Mouse (Mus musculus) intestine, postnatal 0 days (tissue): ENCODE results near the gene Otop3. TPM values are rescaled to one million over a fixed set of nuclear protein-coding genes. Genes with fewer than 3 reads are reported as not detected.

Experiments
- ATAC-seq: fragments of 200-750 bp; cut with Nextera tagmentation; 2 replicates; pipeline ENCODE4 v1.8.0; 2017; ENCODE audit warnings: mild to moderate bottlenecking, moderate TSS enrichment, moderate library complexity
- H3K27ac ChIP-seq: fragments of 300-500 bp; sonication (generic); 2 replicates; pipeline ENCODE4 v1.5.1; 2014; ENCODE audit warnings: mild to moderate bottlenecking, low read depth, low read length, moderate library complexity
- H3K27me3 ChIP-seq: fragments of 300-500 bp; sonication (generic); replicated peaks from 2 replicates; pipeline ENCODE4 v1.6.1; 2014; ENCODE audit warnings: low read length, mixed read lengths; ENCODE audit not compliant: control insufficient read depth, insufficient read depth
- H3K36me3 ChIP-seq: fragments of 300-500 bp; sonication (generic); 2 replicates; pipeline ENCODE4 v1.6.1; 2014; ENCODE audit warnings: mild to moderate bottlenecking, moderate library complexity; ENCODE audit not compliant: control insufficient read depth, insufficient read depth
- H3K4me1 ChIP-seq: fragments of 300-500 bp; sonication (generic); replicated peaks from 2 replicates; pipeline ENCODE4 v1.6.1; 2014; ENCODE audit warnings: antibody characterized with exemption, low read length, mixed read lengths; ENCODE audit not compliant: control insufficient read depth, insufficient read depth
- H3K4me2 ChIP-seq: fragments of 300-500 bp; sonication (generic); replicated peaks from 2 replicates; pipeline ENCODE4 v1.6.1; 2014; ENCODE audit warnings: low read depth, mild to moderate bottlenecking, moderate library complexity
- H3K4me3 ChIP-seq: fragments of 300-500 bp; sonication (generic); 2 replicates; pipeline ENCODE4 v1.5.1; 2014; ENCODE audit warnings: low read depth, low read length
- H3K9ac ChIP-seq: fragments of 300-500 bp; sonication (generic); 2 replicates; pipeline ENCODE4 v1.6.1; 2014; ENCODE audit warnings: mild to moderate bottlenecking, low read depth, low read length
- H3K9me3 ChIP-seq: fragments of 300-500 bp; sonication (generic); 2 replicates; pipeline ENCODE4 v1.6.1; 2016; ENCODE audit warnings: mixed run types; ENCODE audit not compliant: control insufficient read depth
- CTCF ChIP-seq: sonication (generic); IDR thresholded peaks from 2 replicates; pipeline ENCODE4 v1.5.1; 2016; ENCODE audit warnings: low read depth, mild to moderate bottlenecking, control low read depth, antibody characterized with exemption, moderate library complexity
- WGBS: fragments of 180-500 bp; shearing (Covaris S2); extraction: QIAGEN DNeasy Blood & Tissue Kit; methylation state at CpG from one replicate; pipeline ENCODE4 v1.1.7; 2014; 5-methylcytosine and 5-hydroxymethylcytosine counted together
- polyA plus RNA-seq: library from polyadenylated mRNA; unstranded; fragments of >200 nt; fragmentation: Nextera tagmentation; extraction: Ambion mirVana; gene quantifications from 2 replicates; pipeline ENCODE4 v1.2.1, GENCODE M21; 2015

The Otop3 gene
- polyA plus RNA-seq, 1 experiment from 2014 or later: 2.3 TPM

- Histone ChIP-seq H3K4me3 (no peak overlapping the region), H3K4me2 (0 out of 2 replicates have a peak overlapping the region, but pooled peaks have one; percentile 46), H3K27me3 (0 out of 2 replicates have a peak, but pooled peaks cover 4% of the 10 kb centered on the region), H3K4me1 (peaks cover 3% of the 10 kb centered on the region; the same call in 1 of the 2 replicates), H3K9ac (no peak overlapping the region), H3K36me3 (no peaks in the 10 kb centered on the region; the same call in 1 of the 2 replicates), H3K27ac (peak overlapping the region; percentile 82), H3K9me3 (no peaks in the 10 kb centered on the region)
- peak; percentile 68 for ATAC-seq
- 22% methylated on average over 4 of the region's 4 CpGs for WGBS
- TF ChIP-seq CTCF: no peak
These were observed 15.4 kb downstream of the Otop3 start for GRCm38 (mm10) chr11:115349976-115350375.

DNA sequence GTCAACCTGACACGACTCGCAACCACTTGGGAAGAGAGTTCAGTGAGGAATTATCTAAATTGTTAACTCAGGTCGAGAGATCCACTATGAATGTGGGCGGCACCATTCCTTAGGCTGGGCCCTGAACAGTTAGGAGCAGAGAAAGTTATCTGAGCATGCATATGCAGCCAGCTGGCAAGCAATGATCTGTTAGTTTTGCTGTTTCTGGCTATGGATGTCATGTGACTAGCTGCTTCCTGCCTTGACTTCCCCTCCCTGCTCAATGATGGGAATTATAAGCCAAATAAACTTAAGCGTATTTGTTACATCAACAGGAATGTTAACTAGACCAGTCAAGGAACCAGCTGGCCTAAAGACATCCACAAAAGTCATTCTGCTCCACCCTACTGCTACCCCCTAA lies 18.8 kb downstream of the Otop3 start:
- 0 out of 2 replicates have a peak, but pooled peaks cover 8% of the 10 kb centered on the region for H3K27me3 ChIP-seq
- H3K9ac ChIP-seq: no peak overlapping the region
- no peak for TF ChIP-seq CTCF
- no peaks in the 10 kb centered on the region for H3K9me3 ChIP-seq
- no peak for ATAC-seq
- H3K36me3 ChIP-seq: no peaks in the 10 kb centered on the region; the same call in 1 of the 2 replicates
- H3K27ac ChIP-seq: no peak overlapping the region
- no peak overlapping the region for H3K4me2 ChIP-seq
- 88% methylated on average over 5 of the region's 5 CpGs for WGBS
- H3K4me1 ChIP-seq: no peaks in the 10 kb centered on the region; the same call in 1 of the 2 replicates
- H3K4me3 ChIP-seq: no peak overlapping the region

DNA sequence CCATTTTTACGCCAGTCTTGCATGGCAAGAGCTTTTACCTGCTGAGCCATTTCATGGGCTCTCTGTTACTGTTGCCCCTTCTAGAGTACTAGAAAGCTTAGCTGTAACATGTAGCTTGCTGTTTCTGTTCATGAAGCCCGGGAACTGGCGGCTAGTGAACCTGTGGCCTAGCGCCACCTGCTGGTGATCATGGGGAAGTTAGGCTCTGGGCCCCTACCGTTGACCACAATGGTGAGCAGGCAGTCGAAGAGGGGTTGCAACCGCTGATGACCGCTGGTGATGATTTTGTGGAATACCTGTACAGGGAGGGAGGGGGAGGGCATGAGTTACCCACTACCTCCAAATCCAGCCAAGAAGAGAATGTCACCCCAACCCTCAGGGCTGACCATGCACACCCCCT lies 19.7 kb downstream of the Otop3 start:
- Histone ChIP-seq H3K9ac (no peak overlapping the region), H3K36me3 (no peaks in the 10 kb centered on the region; the same call in 1 of the 2 replicates), H3K4me2 (no peak overlapping the region), H3K27ac (no peak overlapping the region), H3K4me1 (no peaks in the 10 kb centered on the region; the same call in 1 of the 2 replicates), H3K27me3 (0 out of 2 replicates have a peak, but pooled peaks cover 8% of the 10 kb centered on the region), H3K9me3 (no peaks in the 10 kb centered on the region), H3K4me3 (no peak overlapping the region)
- peak; percentile 98 for TF ChIP-seq CTCF
- ATAC-seq: no peak
- 14% methylated on average over 8 of the region's 8 CpGs for WGBS

DNA sequence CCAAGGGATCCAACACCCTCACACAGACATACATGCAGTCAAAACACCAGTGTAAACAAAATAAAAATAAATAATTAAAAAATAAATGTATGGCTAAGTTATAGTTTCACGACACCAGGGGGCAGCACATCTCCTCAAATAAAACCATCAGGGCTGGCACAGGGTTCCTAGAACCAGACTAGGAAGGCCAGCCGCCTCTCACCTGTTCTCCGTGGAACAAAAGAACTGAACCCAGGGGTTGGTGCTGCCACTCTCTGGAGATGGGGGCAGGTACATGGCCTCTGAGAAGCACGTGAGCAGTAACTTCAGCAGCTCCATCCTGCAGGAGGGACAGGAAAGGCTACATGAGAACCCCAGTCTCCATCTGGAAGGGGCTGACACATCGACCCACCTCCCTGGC lies 23.9 kb downstream of the Otop3 start:
- H3K27me3 ChIP-seq: 0 out of 2 replicates have a peak, but pooled peaks cover 8% of the 10 kb centered on the region
- WGBS: 15% methylated on average over 5 of the region's 5 CpGs
- peak; percentile 70 for TF ChIP-seq CTCF
- H3K4me3 ChIP-seq: no peak overlapping the region
- no peaks in the 10 kb centered on the region for H3K36me3 ChIP-seq
- no peak overlapping the region for H3K9ac ChIP-seq
- no peaks in the 10 kb centered on the region for H3K9me3 ChIP-seq
- no peaks in the 10 kb centered on the region for H3K4me1 ChIP-seq
- no peak; the same call in 1 of the 2 replicates for ATAC-seq
- H3K27ac ChIP-seq: no peak overlapping the region
- no peak overlapping the region for H3K4me2 ChIP-seq

DNA sequence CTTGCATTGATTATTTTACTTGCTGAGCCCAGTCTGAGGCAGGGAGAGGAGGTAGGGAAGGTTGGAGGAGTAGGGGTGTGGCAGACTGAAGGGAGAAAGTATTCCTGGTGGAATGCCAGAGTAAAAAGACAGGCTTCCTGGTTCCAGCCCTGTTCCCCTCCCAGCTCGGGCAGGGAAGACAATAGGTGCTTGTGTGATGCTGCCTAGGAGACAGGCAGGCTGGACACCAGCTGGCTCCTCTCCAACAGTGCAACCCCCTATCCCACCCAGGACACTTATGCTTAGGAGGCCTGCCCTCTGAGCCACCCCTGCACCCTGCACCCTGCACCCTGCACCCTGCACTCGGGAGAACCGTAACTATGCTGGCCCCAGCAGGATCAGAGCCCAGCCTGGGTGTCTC lies 24.8 kb downstream of the Otop3 start:
- 0 out of 2 replicates have a peak, but pooled peaks cover 8% of the 10 kb centered on the region for H3K27me3 ChIP-seq
- H3K4me2 ChIP-seq: peak overlapping the region; percentile 13; the same call in 1 of the 2 replicates
- H3K4me3 ChIP-seq: no peak overlapping the region
- no peaks in the 10 kb centered on the region for H3K4me1 ChIP-seq
- H3K9ac ChIP-seq: no peak overlapping the region
- H3K36me3 ChIP-seq: no peaks in the 10 kb centered on the region
- TF ChIP-seq CTCF: no peak
- no peaks in the 10 kb centered on the region for H3K9me3 ChIP-seq
- ATAC-seq: peak; percentile 58
- 13% methylated on average over 3 of the region's 3 CpGs for WGBS
- H3K27ac ChIP-seq: peak overlapping the region; percentile 21; the same call in 1 of the 2 replicates

- 0 out of 2 replicates have a peak, but pooled peaks cover 6% of the 10 kb centered on the region for H3K27me3 ChIP-seq
- H3K9me3 ChIP-seq: no peaks in the 10 kb centered on the region
- peak overlapping the region; percentile 21; the same call in 1 of the 2 replicates for H3K27ac ChIP-seq
- H3K36me3 ChIP-seq: no peaks in the 10 kb centered on the region
- WGBS: 63% methylated on average over 6 of the region's 6 CpGs
- no peak overlapping the region for H3K4me2 ChIP-seq
- H3K4me1 ChIP-seq: no peaks in the 10 kb centered on the region
- no peak overlapping the region for H3K4me3 ChIP-seq
- H3K9ac ChIP-seq: no peak overlapping the region
- peak; percentile 56 for TF ChIP-seq CTCF
- ATAC-seq: 0 out of 2 replicates have a peak, but pooled peaks have one; percentile 7
These were observed 25.2 kb downstream of the Otop3 start for GRCm38 (mm10) chr11:115359726-115360125.
